Mouse (Mus musculus) stomach, postnatal 0 days (tissue): ENCODE data around the gene Map3k20.

Experiments used
- CTCF ChIP-seq: IDR thresholded peaks from 2 replicates; pipeline ENCODE4 v1.5.1; 2016; ENCODE audit warnings: antibody characterized with exemption, low read depth, mild to moderate bottlenecking, moderate library complexity
- EP300 ChIP-seq: optimal IDR thresholded peaks from 2 replicates; pipeline ENCODE3; 2016; ENCODE audit warnings: antibody characterized with exemption

GRCm38 (mm10) chr2:72294994-72295393 is 9.6 kb downstream of the Map3k20 start:
- TF ChIP-seq CTCF (no peak), EP300 (no peak)
